Mouse (Mus musculus) lung, postnatal 10 days (tissue): ENCODE measurements around the gene Zfp740.
A peak's percentile ranks its signal among the peaks of the same experiment; 100 is the strongest.

Source experiments
- DNase-seq: peaks from one replicate; pipeline ENCODE4 v3.0.0; 2021

Zfp740 gene

GRCm38 (mm10) chr15:102230408-102231321 is 27.6 kb downstream of the Zfp740 start:
- DNase-seq = no peak

- DNase-seq = peak; percentile 51
These were observed 28.7 kb downstream of the Zfp740 start, which contains the start of gene Itgb7 for GRCm38 (mm10) chr15:102231748-102232147. Gene Itgb7 (minus strand): TSS chr15:102231944.

GRCm38 (mm10) chr15:102232764-102233163 is 29.7 kb downstream of the Zfp740 start:
- DNase-seq = no peak

- DNase-seq = no peak
These were observed 30.8 kb downstream of the Zfp740 start for GRCm38 (mm10) chr15:102233896-102234295.

- DNase-seq = peak; percentile 60
These were observed 32.5 kb downstream of the Zfp740 start for GRCm38 (mm10) chr15:102235371-102236027.

- DNase-seq = no peak
These were observed 35.7 kb downstream of the Zfp740 start for GRCm38 (mm10) chr15:102238543-102239259.

- DNase-seq = peak; percentile 89
These were observed 36.2 kb downstream of the Zfp740 start for GRCm38 (mm10) chr15:102239260-102239590.

- DNase-seq = no peak
These were observed 36.8 kb downstream of the Zfp740 start for GRCm38 (mm10) chr15:102239851-102240250.

GRCm38 (mm10) chr15:102240607-102241006 is 37.6 kb downstream of the Zfp740 start:
- peak; percentile 84 for DNase-seq

- no peak for DNase-seq
These were observed 39.6 kb downstream of the Zfp740 start for GRCm38 (mm10) chr15:102242404-102243228.

- DNase-seq = peak; percentile 90
These were observed 40.5 kb downstream of the Zfp740 start for GRCm38 (mm10) chr15:102243229-102244190.

GRCm38 (mm10) chr15:102244306-102245191 is 41.5 kb downstream of the Zfp740 start:
- DNase-seq = peak; percentile 61

GRCm38 (mm10) chr15:102245461-102245881 is 42.4 kb downstream of the Zfp740 start:
- DNase-seq = peak; percentile 52

- DNase-seq = peak; percentile 92
These were observed 43.1 kb downstream of the Zfp740 start for GRCm38 (mm10) chr15:102245891-102246741.

- DNase-seq = peak; percentile 99
These were observed 43.8 kb downstream of the Zfp740 start for GRCm38 (mm10) chr15:102246866-102247251.

GRCm38 (mm10) chr15:102247252-102248130 is 44.4 kb downstream of the Zfp740 start:
- peak; percentile 91 for DNase-seq

GRCm38 (mm10) chr15:102248131-102248811 is 45.2 kb downstream of the Zfp740 start:
- no peak for DNase-seq
